Mouse (Mus musculus) intestine, embryonic 14.5 days (tissue): ENCODE data around the gene Osbpl3. TPM values are rescaled to one million over a fixed set of nuclear protein-coding genes. Genes with fewer than 3 reads are reported as not detected.

ENCODE experiments used
- ATAC-seq: fragments of 200-750 bp; cut with Nextera tagmentation; replicated peaks from 2 replicates; pipeline ENCODE4 v1.8.0; 2017; ENCODE audit warnings: low read depth, moderate number of reproducible peaks, moderate TSS enrichment, moderate library complexity; ENCODE audit not compliant: low FRiP score, low TSS enrichment
- DNase-seq: peaks from one replicate; pipeline ENCODE4 v3.0.0-alpha.2; 2018; ENCODE audit warnings: low spot score
- H3K27ac ChIP-seq: fragments of 300-500 bp; sonication (generic); 2 replicates; pipeline ENCODE4 v1.5.1; 2014; ENCODE audit warnings: low read depth, mild to moderate bottlenecking, control low read depth
- H3K27me3 ChIP-seq: fragments of 300-500 bp; sonication (generic); replicated peaks from 2 replicates; pipeline ENCODE4 v1.6.1; 2014; ENCODE audit warnings: low read length, control low read depth; ENCODE audit not compliant: control insufficient read depth, insufficient read depth
- H3K36me3 ChIP-seq: fragments of 300-500 bp; sonication (generic); 2 replicates; pipeline ENCODE4 v1.6.1; 2014; ENCODE audit warnings: low read length, control low read depth; ENCODE audit not compliant: control insufficient read depth, insufficient read depth
- H3K4me1 ChIP-seq: fragments of 300-500 bp; sonication (generic); replicated peaks from 2 replicates; pipeline ENCODE4 v1.6.1; 2014; ENCODE audit warnings: low read length, control low read depth, mixed read lengths; ENCODE audit not compliant: control insufficient read depth, insufficient read depth
- H3K4me2 ChIP-seq: fragments of 300-500 bp; sonication (generic); 2 replicates; pipeline ENCODE4 v1.6.1; 2014; ENCODE audit warnings: low read length
- H3K4me3 ChIP-seq: fragments of 300-500 bp; sonication (generic); 2 replicates; pipeline ENCODE4 v1.5.1; 2014; ENCODE audit warnings: low read depth, low read length, control low read depth, mixed read lengths
- H3K9ac ChIP-seq: fragments of 300-500 bp; sonication (generic); 2 replicates; pipeline ENCODE4 v1.6.1; 2014; ENCODE audit warnings: mild to moderate bottlenecking, low read length
- H3K9me3 ChIP-seq: fragments of 300-500 bp; sonication (generic); 2 replicates; pipeline ENCODE4 v1.6.1; 2016; ENCODE audit warnings: low read length, control low read depth; ENCODE audit not compliant: control insufficient read depth
- WGBS: fragments of 180-500 bp; shearing (Covaris S2); extraction: QIAGEN DNeasy Blood & Tissue Kit; methylation state at CpG from one replicate; pipeline ENCODE4 v1.1.7; 2014; 5-methylcytosine and 5-hydroxymethylcytosine counted together
- polyA plus RNA-seq: library from polyadenylated mRNA; unstranded; fragments of >200 nt; fragmentation: Nextera tagmentation; extraction: Ambion mirVana; gene quantifications from 2 replicates; pipeline ENCODE4 v1.2.1, GENCODE M21; 2014

Osbpl3 gene
- polyA plus RNA-seq, 1 experiment from 2014 or later, result 10.1 TPM

DNA sequence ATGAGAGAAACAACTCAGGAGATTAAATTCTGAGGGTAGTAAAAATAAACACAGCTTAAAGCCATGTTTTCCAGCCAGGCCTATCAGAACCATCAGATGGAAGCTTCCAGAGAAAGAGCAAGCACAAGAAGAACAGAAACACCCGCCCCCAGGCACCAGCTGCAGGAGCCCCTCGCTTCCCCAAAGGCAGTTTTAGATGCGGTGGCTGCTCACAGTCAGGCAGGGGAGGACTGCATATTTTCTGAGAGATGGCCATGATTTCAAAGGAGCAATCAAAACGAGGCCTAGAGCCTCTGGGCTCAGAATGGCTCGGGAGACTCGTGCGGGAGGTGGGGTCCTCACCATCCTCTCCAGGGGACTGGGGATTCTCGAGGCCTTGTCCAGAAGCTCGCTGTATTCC, 133.4 kb downstream of the Osbpl3 start:
- DNase-seq (no peak), ATAC-seq (no peak)
- Histone ChIP-seq H3K27me3 (no peaks in the 10 kb centered on the region), H3K9ac (no peak overlapping the region), H3K4me2 (no peak overlapping the region), H3K36me3 (no peaks in the 10 kb centered on the region), H3K9me3 (no peaks in the 10 kb centered on the region), H3K4me1 (no peaks in the 10 kb centered on the region), H3K27ac (no peak overlapping the region), H3K4me3 (no peak overlapping the region)
- WGBS, result 49% methylated on average over 9 of the region's 9 CpGs

DNA sequence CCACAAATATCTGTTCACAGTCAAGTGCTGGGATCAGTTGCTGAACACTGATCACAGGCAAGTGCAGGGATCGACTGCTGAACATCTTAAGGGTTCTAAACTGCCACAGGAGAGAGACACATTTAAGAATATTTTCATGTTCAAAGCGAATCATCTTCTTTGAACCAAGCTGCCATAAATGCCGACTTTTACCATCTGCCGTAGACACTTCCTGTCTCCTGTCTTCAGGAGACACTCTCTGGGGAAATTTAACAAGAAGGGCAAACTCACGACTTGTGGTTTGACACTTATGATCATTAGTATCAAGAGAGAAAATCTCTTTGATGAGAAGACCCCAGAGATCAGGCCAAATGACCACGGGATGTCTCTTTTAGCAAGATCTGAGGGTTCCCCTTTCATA, 134.3 kb downstream of the Osbpl3 start:
- H3K4me2 ChIP-seq, result no peak overlapping the region
- no peaks in the 10 kb centered on the region for H3K4me1 ChIP-seq
- H3K36me3 ChIP-seq, result no peaks in the 10 kb centered on the region
- 74% methylated on average over 6 of the region's 6 CpGs for WGBS
- no peak overlapping the region for H3K9ac ChIP-seq
- ATAC-seq (no peak), DNase-seq (no peak)
- no peaks in the 10 kb centered on the region for H3K27me3 ChIP-seq
- H3K4me3 ChIP-seq, result no peak overlapping the region
- H3K9me3 ChIP-seq, result no peaks in the 10 kb centered on the region
- H3K27ac ChIP-seq, result no peak overlapping the region

DNA sequence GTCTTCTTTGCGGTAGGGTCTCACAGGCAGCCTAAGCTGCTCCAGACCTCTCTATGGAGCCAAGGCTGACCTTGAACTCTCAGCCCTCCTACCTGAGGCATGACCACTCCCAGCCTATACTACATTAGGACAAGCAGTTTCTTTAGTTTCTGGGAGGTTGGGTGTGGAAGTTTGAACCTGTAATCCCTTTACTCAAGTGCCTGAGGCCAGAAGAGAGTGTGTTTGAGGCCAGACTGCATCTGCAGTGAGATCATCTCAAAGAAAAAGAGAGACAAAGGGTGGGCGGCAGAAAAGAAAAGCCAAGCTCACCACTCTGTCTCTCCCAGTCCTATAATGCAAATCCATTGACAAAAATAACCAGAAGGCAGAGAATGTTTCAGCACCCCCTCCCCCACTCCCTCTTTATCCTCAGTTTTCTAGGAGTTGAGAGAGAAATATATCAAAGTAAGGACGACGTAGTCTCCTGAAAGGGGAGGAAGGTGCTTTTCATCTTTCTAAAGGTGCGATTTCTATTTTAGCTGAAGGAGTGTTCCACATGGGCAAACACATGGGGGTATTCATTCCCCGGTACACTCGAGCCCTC, 137.3 kb downstream of the Osbpl3 start:
- Histone ChIP-seq H3K9ac (no peak overlapping the region), H3K36me3 (no peaks in the 10 kb centered on the region), H3K27me3 (no peaks in the 10 kb centered on the region), H3K4me3 (no peak overlapping the region), H3K4me2 (no peak overlapping the region), H3K9me3 (no peaks in the 10 kb centered on the region), H3K27ac (no peak overlapping the region), H3K4me1 (no peaks in the 10 kb centered on the region)
- no peak for ATAC-seq
- WGBS, result 85% methylated on average over 7 of the region's 7 CpGs
- DNase-seq, result no peak

DNA sequence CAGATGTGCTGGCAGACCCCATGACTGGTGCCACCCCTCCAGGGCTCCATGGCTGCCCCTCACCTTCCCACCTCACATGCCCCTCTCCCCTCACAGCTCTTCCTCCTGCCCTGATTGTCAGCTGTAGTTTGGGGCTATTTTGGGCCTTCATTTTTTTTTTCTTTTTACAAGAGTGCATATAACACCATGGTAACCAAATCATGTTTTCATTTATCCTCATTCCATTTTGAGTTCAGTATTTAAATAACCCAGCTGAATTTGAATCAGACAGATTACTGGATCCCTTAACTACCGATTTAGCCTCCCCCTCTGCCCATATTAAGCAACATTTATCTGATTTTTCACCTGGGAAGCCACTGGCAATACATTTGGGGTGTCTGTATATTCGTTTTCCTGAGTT, 137.9 kb downstream of the Osbpl3 start:
- Histone ChIP-seq H3K9me3 (no peaks in the 10 kb centered on the region), H3K27ac (no peak overlapping the region), H3K4me3 (no peak overlapping the region), H3K9ac (no peak overlapping the region), H3K4me1 (no peaks in the 10 kb centered on the region), H3K27me3 (no peaks in the 10 kb centered on the region), H3K4me2 (no peak overlapping the region), H3K36me3 (no peaks in the 10 kb centered on the region)
- ATAC-seq (no peak), DNase-seq (no peak)
- 82% methylated on average over 2 of the region's 2 CpGs for WGBS

DNA sequence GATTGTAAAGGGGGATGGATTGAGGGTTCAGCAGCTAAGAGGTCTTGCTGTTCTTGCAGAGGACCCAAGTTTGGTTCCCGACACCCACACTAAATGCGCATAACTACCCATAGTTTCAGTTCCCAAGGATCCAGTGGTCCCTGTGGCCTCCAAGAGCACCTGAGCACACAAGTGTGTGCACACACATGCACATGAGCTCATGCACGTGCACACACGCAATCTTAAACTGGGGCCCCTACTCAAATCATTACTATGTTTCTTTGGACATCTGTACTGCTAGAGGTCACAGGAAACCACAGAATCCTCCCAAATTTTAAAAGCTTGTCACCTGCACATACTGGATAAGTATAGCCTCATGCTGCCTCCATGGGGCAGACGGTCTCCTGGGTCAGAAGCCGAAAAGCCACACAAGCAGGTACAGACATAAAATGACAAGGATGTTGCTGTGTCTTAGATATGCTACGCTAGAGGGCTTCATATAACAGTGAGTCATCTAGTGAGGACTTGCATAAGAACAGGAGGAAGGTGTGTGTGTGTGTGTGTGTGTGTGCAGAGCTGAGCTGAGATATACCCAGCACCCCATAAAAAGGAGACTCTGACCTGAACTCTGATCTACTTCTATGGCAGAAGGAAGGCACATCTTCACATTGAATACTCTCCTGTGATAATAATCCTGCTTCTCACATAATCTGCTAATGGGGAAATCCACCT, 139.1 kb downstream of the Osbpl3 start:
- Histone ChIP-seq H3K27me3 (no peaks in the 10 kb centered on the region), H3K4me1 (no peaks in the 10 kb centered on the region), H3K36me3 (no peaks in the 10 kb centered on the region), H3K9ac (no peak overlapping the region), H3K27ac (no peak overlapping the region), H3K4me2 (no peak overlapping the region), H3K4me3 (no peak overlapping the region), H3K9me3 (no peaks in the 10 kb centered on the region)
- WGBS, result 92% methylated on average over 7 of the region's 7 CpGs
- ATAC-seq (no peak), DNase-seq (no peak)

DNA sequence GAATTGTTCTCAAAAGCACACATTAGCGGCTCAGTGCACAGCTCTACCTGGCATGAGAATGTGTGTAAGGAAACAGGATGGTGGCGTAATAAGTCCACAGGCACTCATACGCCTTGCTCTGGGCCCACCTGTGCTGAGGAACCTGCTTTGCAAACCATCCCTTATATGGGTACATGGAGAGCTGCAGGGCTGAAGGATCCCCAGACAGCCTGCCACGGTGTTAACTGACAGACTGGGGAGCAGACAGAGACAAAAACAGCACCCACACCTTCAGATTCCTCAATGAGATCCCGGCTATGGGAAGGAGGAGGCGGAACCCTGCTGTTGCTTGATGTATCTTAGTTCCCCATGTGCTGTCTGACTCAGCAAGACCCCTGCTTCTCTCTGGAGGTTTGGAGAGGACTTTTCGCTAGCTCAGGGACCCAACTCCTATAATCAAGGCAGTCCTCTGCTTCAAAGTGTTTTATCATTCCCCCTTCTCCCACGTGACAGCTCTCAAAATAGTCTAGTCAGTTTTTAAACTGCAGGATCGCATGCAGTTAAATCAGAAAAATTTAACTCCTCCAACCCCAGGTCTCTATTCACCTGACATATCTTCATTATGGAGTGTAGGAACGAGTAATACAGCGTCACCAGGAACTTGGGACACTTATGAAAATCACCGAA, 141.5 kb downstream of the Osbpl3 start:
- no peak overlapping the region for H3K27ac ChIP-seq

DNA sequence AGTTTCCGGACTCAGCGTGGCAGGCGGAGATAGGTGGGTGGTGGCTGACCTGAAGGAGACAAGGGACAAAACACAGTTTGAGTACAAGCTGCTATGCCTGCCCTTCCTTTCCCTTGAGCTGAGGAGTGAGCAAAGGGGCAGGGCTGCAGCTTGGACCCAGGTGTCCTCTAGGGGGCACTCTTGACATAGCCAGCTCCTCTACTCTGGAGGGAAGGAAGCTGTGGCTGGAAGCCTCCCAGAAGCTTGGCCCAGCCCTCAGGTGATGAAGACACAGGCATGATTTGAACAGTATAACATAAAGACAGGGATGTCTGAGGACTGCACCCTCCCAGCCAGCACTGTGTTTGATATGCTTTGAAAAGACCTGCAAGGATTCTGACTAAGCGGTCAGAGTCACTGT, 143.4 kb downstream of the Osbpl3 start:
- Histone ChIP-seq H3K4me3 (no peak overlapping the region), H3K9me3 (no peaks in the 10 kb centered on the region), H3K27ac (no peak overlapping the region), H3K9ac (no peak overlapping the region), H3K27me3 (no peaks in the 10 kb centered on the region), H3K4me2 (no peak overlapping the region), H3K36me3 (no peaks in the 10 kb centered on the region), H3K4me1 (no peaks in the 10 kb centered on the region)
- ATAC-seq (peak; percentile 72; the same call in 1 of the 2 replicates), DNase-seq (peak; percentile 85)
- WGBS, result 39% methylated on average over 4 of the region's 4 CpGs

More for the DNA sequence above, 141.5 kb downstream of the Osbpl3 start:
- H3K4me3 ChIP-seq, result no peak overlapping the region
- H3K9me3 ChIP-seq, result no peaks in the 10 kb centered on the region
- no peaks in the 10 kb centered on the region for H3K36me3 ChIP-seq
- no peaks in the 10 kb centered on the region for H3K4me1 ChIP-seq
- 62% methylated on average over 12 of the region's 12 CpGs for WGBS
- ATAC-seq (no peak), DNase-seq (no peak)
- no peak overlapping the region for H3K4me2 ChIP-seq
- H3K27me3 ChIP-seq, result no peaks in the 10 kb centered on the region
- no peak overlapping the region for H3K9ac ChIP-seq

DNA sequence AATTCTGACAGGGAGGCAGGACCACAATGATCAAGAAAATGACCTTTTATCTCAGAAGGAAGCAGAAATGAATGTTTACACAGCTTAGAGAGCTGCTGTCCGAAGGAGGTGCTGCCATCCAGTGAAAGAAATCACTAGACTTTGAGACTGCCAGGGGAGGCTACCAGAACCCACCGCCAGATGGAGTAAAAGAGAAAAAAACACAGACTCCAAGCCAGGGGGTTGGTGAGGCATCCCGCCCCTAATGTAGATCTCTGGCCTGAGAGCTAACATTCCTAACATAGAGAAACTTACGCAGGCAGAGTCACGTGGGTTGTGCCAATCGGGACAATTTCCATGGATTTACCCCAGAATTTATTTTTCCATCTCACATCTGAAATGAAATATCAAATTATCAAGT, 147.0 kb downstream of the Osbpl3 start:
- Histone ChIP-seq H3K4me1 (no peaks in the 10 kb centered on the region), H3K27me3 (no peaks in the 10 kb centered on the region), H3K9ac (no peak overlapping the region), H3K36me3 (no peaks in the 10 kb centered on the region), H3K4me2 (no peak overlapping the region), H3K4me3 (no peak overlapping the region), H3K9me3 (no peaks in the 10 kb centered on the region), H3K27ac (no peak overlapping the region)
- DNase-seq, result peak; percentile 73
- WGBS, result 24% methylated on average over 6 of the region's 6 CpGs
- ATAC-seq, result 0 out of 2 replicates have a peak, but pooled peaks have one; percentile 50
